Mouse (Mus musculus): Measurements from ENCODE around the gene Adar.

Adar gene

DNA sequence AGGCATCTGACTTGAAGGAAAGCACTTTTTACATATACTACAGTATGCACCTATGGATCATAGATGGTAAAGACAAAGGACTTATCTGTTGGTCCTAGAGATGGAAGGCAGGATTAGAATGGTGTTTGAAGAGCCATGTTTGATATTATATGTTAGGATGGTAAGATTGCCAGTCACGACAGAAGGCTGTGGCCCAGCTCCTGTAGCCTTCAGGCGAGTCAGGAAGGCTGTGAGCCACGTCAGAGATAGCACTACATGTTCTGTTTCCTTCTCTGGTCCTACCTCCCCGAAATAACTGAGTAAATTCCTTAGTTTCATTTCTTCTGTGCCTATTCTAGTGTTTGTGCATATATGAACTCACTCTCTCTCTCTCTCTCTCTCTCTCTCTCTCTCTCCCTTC is 17.3 kb downstream of the Adar start:
- DNase-seq (ENCODE audit: low spot score), result no peak

DNA sequence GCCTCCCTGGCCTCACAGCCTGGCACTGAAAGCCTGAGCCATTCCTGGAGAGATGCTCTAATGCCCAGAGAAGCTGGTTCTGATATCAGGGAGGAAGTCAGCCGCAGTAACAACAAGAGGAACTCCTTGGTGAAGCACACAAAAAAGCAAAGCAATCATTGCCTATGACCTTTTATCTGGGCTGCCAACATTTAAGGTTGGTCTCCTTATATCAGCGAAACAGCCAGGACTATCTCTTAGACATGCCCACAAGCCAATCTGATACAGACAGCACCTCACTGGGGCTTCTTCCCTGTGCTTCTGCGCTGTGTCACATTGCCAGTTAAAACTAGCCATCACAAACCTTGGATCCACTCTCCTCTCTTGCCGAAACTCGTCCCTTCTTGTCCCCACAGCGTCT is 23.7 kb downstream of the Adar start:
- DNase-seq (ENCODE audit: low spot score), result no peak

DNA sequence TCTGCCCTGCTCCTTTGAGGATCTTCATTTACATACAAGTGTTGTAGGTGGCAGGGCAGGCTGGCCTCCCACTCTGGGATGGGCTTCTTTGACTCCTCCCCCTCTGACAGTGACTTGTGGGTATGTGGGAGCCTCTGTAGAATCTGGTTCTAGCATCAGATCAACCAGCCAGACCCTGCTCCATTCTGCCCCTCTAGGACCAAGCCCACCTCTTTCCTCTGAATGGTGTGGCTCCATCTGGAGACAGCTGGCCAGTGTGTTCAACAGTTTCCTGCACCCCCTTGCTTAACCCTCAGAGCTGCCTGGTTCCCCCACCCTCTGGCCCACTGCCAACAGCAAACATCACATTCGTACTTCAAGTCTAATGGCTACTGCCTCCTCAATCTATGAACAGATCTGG is 37.5 kb downstream of the Adar start:
- no peak for DNase-seq (ENCODE audit: low spot score)

DNA sequence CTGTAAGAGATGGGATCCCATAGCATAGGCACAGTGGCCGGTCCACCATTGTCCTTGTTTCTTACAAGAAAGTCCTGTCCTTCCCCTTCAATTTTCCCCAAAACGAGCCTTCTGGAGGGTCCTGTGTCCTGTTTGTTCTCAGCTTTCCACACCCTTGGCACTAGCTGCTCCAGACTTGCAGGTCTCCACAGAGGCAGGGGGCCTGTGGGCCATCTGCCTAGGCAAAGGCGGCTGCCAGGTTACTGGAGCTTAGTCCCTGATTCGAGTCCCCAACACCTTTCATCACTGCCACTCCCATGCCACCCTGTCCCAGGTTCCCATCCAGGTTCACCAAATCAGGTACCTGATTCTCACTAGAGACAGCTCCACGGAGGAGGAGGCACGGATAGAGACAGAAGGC is 40.5 kb downstream of the Adar start:
- DNase-seq (ENCODE audit: low spot score), result no peak

DNA sequence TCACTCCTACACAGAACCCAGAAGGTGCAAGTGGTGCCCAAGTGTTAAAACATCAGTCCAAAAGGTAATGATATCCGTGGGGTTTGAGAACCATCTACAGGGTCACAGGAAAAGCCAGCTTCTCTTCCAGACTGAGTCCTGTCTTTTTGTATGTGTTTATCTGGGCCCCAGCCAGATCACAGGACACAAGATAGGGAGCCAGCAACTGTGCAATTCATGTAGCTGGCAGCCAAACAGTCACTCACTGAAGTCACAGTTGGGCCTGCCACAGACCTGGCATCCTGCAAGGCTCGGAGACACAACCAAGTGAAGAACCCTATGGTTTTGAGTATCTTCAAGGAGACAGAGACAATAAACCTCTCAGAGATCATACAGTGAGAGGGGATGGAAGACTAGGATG is 43.0 kb downstream of the Adar start:
- DNase-seq (ENCODE audit: low spot score), result no peak

DNA sequence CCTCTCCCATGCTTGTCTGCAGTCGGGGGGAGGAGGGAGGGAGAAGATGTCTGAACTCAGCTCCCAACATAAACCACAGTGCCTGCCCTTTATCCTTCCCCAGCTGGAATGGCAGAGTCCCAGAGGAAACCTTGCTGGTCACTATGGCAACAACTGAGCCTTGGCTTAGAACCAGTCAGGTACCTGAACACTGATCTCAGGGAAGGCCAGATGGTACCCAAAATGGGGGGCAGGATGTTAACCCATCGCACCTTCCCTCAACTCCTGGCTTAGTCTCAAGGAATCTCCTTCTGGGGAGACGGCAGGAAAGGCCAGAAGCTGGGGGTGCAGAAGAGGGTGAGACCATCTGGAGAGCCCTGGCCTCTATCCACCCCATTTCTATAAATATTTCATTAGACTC is 45.0 kb downstream of the Adar start:
- DNase-seq (ENCODE audit: low spot score), result no peak

DNA sequence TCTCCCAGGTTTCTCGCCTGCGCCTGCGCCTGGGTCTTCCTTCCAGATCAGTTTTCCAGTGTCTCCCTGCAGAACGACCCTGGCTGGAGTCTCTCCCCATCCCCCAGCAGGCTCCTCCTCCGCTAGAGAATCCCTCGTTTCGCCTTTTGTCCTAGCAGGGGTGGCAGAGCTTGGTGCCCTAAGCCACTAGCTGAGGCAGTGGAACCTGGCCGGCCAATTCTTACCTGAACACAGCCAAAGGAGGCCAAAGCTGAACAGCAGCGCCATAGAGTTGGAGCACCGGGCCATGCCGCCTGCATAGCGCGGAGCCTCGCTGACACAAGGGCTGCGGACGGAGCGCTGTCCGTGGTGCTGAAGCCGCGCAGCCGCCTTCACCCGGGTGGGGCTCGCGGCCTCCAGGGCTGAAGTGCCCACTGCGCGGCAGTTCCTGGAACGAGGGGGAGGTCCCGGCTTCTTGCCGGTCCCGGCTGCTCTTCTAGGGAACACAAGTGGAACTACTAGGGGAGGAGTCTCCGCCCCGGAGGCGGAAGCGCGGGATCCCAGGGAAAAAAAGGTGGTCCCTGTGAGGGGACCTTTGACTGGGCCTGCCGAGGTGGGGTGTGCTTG is 49.4 kb downstream of the Adar start, which contains the start of gene Chrnb2:
Gene Chrnb2 (minus strand): TSS at position 514 of the 606 bp plus-strand sequence.
- peak; percentile 50 for DNase-seq (ENCODE audit: low spot score)

DNA sequence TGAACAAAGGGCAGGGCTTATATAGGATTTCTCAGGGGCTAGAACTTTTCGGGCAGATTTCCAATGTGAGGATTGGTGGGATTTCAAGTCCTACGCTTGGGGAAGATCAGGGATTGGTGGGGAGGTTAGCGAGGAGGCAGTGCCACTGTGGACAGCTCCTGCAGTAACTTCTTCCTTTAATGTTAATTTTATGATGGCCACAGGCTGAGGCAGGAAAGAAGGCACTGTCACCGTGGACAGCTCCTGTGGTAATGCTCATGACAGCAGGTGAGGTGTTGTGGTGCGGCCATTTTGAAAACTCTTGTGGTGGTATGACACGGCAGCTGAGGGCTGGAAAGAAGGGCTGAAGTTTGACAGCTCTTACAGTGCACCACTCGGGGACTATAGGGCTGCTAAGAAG is 54.8 kb downstream of the Adar start:
- DNase-seq (ENCODE audit: low spot score), result no peak

DNA sequence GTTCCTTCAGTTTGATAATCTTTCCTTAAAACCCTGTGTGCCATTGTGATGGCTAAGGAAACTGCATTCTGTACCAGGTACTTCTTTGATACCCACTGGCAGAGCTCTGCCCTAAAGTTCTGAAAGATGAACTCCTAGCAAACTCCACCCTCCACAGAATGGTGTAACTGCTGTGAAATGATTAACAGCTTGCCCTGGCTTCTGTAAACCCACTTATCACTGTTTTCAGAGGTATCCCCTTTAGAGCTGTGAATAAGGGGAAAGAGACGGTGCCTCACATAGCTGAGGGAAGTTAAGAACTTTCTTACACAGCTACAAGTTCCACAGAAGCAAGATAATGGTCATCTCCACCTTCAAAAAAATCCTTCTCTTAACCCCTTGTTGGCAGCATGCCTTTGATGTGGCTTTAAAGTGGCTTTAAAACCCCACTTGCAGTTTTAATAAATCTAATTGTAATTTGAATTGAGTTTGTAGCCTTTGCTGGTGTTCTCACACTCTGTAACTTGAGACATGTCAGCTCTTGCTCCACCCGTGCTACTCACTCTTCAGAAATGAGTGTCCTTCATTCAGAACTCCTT is 55.7 kb downstream of the Adar start:
- no peak for DNase-seq (ENCODE audit: low spot score)

GRCm38 (mm10) chr3:89772588-89772967 is 57.8 kb downstream of the Adar start:
- peak; percentile 58 for DNase-seq (ENCODE audit: low spot score)

DNA sequence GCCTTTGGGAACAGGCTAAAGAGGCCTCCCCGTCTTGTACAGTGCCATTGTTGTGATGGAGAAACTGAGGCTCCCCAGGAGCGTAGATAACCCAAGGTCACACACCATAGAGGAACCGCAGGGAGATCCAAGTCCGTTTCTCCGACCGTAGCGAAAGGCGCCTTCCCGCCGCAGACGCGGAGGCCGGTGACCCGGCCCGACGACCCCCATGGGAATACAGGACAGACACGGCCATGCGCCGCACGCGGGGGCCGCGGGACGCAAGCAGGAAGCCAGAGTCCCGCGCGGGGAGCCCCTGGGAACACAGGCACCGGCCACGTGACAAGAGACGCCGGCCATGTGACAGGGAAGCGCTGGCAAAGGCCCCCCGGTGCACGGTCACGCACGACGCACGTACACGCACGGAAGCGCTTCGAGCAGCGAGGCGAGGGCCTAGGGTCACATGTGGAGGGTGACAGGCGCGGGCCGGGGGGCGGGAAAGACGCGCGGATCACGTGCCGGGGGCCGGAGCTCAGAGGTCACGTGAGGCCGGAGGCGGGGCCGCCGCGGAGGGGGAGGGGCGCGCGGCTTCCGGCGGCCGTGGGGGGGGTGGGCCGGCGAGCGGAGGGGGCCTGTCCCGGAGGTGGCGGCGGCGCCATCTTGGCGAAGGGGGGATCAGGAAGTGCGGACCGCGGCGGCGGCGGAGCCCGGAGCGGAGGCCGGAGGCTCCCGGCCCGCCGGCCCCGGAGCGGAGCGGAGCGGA is 58.3 kb downstream of the Adar start, which contains the start of gene Ube2q1:
Gene Ube2q1 (plus strand): TSS at position 649 of the 742 bp plus-strand sequence.
- peak; percentile 95 for DNase-seq (ENCODE audit: low spot score)

DNA sequence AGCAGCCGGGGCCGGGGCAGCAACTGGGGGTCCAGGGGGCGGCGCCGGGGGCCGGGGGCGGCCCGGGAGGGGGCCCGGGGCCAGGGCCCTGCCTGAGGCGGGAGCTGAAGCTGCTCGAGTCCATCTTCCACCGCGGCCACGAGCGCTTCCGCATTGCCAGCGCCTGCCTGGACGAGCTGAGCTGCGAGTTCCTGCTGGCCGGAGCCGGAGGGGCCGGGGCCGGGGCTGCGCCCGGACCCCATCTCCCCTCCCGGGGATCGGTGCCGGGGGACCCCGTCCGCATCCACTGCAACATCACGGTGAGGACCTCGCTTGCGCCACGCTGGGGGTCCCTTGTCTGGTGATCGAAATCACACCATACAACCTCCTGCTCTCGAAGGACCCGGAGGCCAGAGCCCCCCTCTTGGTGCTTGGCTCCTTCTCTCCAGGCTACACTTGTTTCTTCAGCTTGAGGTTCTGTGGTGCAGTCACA is 59.0 kb downstream of the Adar start:
- DNase-seq (ENCODE audit: low spot score), result no peak

DNA sequence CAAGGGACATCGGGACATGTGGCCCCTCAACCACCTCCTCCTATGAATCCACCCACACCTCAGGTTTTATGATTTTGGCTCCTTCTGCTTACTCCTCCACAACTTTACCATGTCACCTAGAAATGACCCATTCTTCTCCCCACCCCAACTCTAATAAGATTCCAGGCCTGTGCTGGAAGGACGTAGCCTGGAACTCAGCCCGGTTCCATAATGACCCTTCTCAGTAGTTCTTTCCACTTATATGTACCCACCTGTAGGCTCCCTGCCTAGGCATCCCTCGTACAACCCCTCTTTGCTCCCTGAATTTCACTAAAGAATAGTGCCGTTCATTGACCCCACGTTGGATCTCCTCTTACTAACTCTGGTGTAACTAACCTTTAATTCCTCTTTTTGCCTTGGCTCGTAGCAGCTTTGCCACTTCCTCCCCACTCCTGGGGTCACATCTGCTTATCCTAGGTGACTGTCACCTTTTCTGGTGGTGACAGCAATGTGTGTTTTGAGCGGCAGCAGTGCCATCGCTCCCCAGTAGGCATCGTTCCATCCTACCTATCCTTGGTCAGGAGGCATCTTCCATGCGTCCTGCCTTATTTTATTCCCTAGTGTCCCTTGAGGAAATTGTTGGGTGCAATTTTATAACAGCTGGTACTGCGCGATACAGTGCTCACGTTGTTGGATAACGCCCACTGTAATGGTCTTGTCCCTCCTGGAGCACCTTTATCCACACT is 59.6 kb downstream of the Adar start:
- DNase-seq (ENCODE audit: low spot score), result no peak

- no peak for DNase-seq (ENCODE audit: low spot score)
These were observed 61.2 kb downstream of the Adar start for GRCm38 (mm10) chr3:89776001-89776400.

GRCm38 (mm10) chr3:89780102-89780501 is 65.3 kb downstream of the Adar start:
- DNase-seq (ENCODE audit: low spot score), result no peak

DNA sequence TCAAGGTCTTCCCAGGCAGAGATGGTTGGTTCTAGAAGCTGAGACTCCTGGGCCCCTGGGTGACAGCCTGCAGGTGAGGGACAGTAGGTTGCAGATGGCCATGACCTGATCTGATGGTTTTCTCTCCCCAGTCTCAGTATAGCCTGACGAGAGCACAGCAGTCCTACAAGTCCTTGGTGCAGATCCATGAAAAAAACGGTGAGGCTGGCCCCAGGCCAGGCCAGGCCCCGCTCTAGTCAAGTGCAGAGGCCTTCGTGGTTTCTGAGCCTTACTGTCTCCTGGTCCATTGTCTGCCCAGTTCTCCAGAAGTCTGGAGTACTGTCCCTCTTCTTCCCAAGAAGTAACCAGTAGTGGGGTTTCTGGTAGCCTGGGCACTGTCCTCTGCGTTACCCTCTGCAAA is 66.8 kb downstream of the Adar start:
- no peak for DNase-seq (ENCODE audit: low spot score)

DNA sequence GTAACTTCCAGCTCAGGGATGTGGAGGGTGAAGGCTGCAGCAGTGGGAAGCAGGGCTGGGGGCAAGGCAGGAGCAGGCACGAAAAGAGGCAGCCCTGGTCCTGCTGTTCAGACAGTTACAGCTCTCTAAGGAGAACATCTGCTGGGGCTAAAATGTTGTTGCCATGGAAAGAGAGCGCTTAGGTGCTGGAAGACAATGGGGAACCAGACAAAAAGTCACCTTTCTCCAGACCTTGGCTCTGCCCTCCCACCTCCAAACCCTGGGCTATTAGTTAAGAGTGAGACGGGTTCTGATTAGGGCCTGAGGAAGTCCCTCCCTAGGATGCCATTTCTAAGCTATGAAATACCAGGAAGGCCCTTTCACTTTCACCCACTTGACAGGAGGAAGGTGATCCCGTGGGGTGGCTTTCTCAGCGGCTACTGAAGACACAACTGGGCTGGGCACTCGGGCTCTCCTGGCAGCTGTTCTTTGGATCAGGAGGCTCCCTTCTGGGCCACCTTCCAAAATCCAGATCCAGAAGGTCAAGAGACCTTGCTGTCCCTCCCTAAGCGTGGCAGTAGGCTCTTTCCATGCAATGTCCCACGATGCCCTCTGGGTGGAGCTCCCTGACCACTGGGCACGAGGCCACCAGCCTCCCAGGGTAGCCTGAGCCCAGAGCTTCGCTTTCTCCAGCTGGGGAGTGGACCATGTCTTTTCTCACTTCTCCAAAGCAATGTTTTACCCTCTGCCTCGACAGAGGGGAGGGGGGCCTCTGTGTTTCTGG is 70.3 kb downstream of the Adar start:
- peak; percentile 88 for DNase-seq (ENCODE audit: low spot score)

- no peak for DNase-seq (ENCODE audit: low spot score)
These were observed 71.5 kb downstream of the Adar start for GRCm38 (mm10) chr3:89786275-89786674.

GRCm38 (mm10) chr3:89788680-89789352 is 74.0 kb downstream of the Adar start:
- DNase-seq (ENCODE audit: low spot score), result no peak

GRCm38 (mm10) chr3:89794616-89795015 is 79.8 kb downstream of the Adar start:
- no peak for DNase-seq (ENCODE audit: low spot score)

DNA sequence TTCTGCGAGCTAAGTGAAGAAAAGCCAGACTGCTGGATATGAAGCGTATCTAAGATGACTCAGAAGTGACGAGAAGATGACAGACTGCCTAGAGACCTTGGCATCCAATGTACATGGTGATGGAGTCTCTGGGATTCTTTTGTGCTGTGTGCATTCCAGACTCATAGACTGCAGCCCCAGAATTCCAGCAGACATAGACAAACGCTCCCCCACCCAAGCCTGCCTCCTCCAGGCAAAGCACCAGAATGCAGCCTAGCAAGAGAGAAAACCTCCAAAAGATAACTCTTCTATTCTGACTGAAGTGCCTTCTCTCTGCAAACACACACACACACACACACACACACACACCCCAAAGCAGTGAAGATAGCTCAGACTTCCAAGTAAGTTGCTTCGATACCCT is 80.9 kb downstream of the Adar start:
- DNase-seq (ENCODE audit: low spot score), result no peak

Data from ovary, adult 18-20 months (tissue).